Mouse (Mus musculus) left cerebral cortex, postnatal 14 days (tissue): ENCODE data around the gene Stambp. TPM values are rescaled to one million over a fixed set of nuclear protein-coding genes. Genes with fewer than 3 reads are reported as not detected.

Experiments
- DNase-seq, 2 experiments: peaks; one replicate each; pipeline ENCODE4 v3.0.0; 2021 to 2022; ENCODE audit warnings: low spot score in 2 of 2, mixed read lengths in 1 of 2
- intact Hi-C: fragments of 180-260 bp; cut with DNase I; formaldehyde crosslinking; loops from one replicate; pipeline ENCODE4 v1.15.1; 2025
- total RNA-seq, 2 experiments: library from RNA; stranded (reverse); gene quantifications; 2 replicates each; pipeline ENCODE4 v1.2.3; 2021

The Stambp gene
- total RNA-seq, 2 experiments from 2014 or later: 34.0 to 35.3 TPM

DNA sequence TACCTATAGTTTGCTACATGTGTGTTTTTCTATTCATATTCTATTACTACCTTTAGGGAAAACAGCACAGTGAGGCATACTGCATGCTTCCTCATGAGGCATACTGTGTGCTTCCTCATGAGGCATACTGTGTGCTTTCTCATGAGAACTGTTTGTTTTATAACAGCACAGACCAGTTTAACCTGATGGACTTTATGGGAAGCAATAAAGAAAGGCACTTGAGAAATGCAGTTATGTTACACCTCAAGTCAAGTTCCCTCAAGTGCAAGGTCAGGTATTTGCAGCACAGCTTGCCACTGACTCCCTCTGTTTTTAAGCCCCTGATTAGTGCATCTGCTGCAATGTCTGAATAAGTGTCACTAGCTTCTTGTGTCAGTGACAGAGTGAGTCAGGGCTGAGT lies 5.0 kb upstream of the Stambp start:
- intact Hi-C loops: no loop called here
- no peak for DNase-seq

DNA sequence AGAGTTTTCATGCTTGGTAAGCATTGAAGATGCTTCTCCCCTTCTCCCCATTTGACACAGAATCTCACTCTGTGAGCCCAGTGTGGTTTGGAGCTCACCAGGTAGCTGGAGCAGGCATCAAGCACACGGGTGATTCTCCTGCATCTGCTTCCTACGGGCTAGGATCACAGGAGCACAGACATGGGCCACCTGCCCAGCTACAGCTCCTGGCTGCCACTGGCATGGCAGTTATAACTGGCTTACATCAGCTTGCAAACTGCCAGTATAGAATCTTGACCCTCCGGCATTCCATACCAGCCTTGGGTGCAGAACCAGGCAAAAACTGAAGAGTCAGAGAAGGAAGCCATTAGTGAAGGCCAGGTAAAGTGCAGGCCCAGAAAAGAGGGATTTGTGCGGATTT lies 3.1 kb upstream of the Stambp start:
- no peak for DNase-seq
- intact Hi-C loops: no loop called here

DNA sequence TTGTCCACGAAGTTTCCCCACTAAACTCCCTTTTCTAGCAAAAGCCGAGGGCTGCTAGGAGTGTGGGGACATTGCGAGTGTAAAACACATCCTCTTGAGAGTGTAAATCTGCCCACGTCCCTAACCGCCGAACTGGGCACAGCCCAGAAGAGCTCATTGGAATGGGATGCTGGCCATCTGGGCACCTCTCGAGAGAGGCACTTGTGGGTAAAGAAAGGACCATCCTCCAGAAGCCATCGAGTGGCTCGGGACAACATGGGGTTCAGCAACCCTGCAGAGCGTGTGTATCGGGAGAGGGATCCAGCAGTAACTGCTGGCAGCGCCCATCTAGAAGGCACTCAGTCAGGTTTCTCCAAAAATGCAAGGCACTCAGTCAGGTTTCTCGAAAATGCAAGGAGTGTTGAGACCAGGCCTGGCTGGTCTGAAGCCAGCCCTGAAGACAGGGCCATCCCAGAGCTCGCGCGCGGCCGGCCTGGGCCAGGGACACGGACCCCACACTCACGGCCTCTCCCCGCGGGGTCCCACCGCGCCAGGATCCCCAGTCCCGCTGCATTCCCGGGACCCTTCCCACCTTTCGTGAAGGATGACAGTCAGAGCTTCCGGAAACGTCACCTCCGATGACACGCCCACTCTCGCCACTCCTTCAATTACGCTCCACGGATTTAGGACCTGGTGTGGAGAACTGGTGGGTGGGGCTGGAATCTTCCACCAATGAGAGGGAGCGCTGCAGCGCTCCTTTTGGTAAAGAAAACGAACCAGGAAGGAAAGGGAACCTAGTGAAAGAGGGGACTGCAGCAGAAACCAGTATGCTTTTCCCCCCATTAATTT lies 475 bp downstream of the Stambp start:
- peak; percentile 93 to 94 for DNase-seq
- intact Hi-C loops: no loop called here

DNA sequence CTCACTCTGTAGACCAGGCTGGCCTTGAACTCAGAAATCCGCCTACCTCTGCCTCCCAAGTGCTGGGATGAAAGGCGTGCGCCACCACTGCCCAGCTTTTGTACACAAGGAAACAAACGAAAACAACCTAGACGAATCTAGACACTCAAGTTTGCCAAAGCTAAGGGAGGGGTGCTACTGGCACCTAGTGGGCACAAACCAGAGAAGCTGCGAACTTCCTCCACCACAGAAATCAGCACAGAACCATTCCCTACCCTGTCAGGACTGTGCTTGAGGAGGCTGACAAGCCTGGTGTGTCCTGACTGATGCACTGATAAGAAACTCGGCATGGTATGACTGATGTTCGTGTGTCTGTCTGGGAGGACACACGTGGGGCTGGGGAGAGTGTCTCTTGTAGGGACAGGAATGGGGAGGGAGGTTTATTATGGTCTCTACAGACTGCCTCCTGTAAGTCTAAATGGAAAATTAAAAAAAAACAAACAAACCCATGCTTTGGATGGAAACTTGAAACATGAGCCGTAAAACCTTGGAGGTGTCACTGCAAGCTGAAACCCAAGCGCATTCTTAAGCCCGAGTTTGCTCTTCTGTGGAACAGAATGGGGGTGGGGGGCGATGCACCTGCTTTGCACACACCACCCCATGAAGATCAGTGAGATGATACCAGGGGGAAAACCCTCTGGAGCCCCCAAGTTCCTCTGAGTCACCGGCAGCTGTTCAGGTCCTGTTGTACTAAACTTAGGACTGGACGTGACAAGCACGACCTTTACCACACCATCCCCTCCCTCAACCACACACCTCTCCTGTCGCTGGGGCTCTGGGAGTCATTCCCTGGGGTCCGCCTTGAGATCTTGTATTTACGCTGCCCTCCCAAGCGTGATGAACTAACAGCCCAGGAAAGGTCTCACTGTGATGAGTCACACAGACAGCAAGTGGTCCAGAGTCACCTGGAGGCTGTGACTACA lies 3.3 kb downstream of the Stambp start:
- intact Hi-C loops: loop anchor here (5.0 kb wide), 1 partner anchor 212 kb away; no protein-coding TSS in a partner anchor
- DNase-seq: peak; percentile 36 to 46

DNA sequence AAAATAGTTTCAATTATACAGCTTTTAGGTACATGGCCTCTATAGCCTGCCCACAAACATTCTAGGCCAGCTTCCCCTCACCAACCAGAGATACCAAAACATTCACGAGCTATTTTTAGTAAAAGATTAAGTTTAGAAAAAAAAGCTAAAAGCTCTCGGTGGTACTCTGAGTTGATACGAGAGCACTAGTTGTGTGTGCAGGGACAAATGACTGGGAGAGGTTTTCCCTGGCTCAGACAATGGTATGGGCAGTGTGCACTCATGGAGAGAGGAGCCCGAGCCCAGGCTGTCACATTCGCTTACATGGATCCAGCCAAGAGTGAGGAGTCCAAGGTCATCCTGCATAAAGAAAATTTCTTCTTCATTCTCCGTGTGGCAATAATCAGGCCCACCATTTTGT lies 16.6 kb downstream of the Stambp start:
- intact Hi-C loops: no loop called here

DNA sequence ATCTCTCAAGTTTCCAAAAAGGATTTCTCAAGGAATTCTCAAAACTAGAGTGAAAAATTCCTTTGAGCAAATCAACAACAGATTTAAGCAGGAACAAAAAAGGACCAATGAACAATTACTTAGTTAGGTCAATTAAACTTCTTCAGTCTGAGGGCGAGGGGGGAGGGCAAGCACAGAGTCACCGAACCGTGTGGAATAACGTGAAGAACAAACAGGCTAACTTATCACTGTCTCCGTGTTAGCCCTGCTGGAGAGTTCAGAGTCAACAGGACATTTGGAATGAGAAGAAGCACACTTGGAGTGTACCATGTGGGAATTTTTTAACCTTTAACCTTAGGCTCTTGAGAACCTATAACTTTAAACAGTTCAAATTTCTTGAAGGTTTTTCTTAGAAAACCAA lies 24.2 kb downstream of the Stambp start:
- intact Hi-C loops: no loop called here

More for the DNA sequence above, 16.6 kb downstream of the Stambp start:
- DNase-seq: no peak

DNA sequence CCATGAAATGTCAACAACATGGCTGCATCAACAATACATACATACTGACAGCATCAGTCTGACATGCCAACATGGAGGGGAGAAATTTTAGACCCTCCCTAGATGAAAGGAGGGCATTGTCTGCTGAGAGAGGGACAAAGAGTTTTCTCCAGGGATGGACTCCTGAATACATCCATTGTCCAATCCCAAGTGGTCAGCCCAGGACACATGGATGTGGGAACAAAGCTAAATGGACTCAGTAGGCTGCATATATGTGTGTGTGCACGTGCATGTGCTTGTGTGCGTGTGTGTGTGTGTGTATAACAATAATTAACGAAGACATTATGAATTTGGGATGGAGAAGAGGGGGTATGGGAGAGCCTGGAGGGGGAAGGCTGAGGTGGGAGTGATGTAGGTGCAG lies 26.8 kb downstream of the Stambp start:
- DNase-seq: no peak
- intact Hi-C loops: no loop called here

More for the DNA sequence above, 24.2 kb downstream of the Stambp start:
- no peak for DNase-seq

DNA sequence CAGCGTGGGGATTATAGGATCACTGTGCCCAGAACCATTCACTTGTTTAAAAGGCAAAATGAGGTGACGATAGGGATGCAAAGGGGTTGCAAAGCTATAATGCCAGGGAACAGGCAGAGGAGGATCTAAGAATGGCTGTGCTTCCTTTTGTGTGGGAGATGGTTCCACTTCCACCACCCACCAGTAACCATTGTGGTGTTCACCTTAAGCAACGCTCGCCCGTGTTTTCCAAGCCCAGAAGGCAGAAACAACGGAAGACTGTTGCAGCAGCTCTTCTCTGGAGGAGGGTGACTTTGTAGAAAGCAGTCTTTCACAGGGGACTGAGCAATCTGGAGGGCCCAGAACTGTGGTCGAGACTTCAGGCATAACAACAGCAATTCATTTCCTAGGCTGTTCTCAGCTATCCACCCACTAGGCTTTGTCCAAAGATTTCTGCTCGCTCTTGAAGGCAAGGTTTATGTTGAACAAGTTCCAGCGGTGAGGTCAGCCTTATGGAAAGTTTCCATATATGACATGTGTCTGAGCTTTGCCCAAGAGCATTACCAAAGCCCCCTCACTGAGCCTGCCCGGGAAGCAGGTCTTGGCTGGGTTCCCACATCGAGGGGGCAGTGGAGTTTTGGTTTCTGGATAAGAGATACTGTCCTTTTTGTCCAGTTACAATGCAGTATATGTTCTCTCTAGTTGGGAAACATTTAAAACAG lies 30.6 kb downstream of the Stambp start:
- intact Hi-C loops: no loop called here
- peak; percentile 33 to 37 for DNase-seq

DNA sequence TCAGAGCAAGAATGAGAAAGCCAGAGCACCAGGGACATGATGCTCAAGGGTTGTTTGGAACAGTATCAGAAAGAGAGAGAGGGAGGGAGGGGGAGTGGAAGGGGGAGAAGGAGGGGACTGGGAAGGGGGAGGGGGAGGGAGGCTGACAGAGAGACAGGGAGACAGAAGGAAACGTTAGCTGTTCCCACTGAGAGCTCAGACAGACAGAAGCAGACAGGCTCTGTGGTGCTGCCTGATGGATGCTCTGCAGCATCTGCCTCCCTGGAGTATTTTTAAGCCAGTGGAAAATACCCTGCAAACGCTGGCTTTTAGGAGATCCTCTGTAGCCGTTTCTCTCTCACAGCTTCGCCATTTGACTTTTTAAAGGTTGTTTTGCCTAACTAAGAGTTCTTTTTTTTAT lies 32.5 kb downstream of the Stambp start:
- peak; percentile 36 to 59 for DNase-seq
- intact Hi-C loops: no loop called here

DNA sequence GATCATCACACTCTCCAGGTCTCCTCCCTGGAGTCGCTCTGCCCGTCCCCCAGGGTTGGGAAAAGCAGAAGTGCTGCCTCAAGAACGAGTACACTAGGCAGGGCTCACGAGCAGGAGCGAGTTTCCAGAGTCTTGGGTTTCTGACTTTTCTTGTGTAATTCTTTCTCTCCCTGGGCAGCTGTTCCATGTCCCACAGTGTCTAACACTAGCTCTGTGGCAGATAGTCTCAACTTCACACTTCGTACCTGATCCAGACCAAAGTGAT lies 35.8 kb downstream of the Stambp start:
- DNase-seq: no peak
- intact Hi-C loops: no loop called here

DNA sequence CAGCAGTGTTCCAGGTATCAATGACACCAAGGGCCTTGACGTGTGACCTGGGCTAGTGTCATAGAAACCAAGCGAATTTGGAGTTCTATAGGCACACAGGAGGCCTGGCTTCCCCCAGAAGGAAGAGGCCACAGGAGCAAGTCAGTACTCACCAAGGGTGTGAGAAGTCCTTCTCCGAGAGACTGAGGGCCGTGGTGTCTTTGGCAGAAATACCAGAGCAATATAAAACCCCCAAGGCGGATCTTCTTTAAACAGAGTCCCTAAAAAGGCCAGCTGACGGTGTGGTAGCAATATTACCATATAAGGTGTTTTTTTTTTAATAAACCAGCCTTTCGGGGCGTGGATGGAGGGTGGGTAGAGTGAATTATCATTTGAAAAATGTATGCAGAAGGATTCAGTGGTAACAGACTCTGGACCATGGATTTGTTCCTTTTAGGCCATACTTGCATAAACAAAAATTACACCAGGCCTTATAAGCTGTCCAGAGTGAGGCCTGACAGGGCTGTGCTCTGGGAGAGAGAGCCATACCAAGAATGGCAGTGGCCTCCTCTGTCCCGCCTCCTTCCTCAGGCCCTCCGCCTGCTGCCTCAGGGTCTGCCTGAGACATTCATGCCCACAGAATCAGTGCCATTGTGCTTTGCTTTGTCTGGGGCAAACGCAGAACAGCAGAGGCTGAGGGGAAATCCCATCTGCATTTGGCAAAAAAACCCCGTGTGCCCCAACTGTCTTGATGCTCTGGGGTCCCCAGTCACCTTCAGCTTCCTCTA lies 36.3 kb downstream of the Stambp start, which contains the start of gene Actg2:
TSS of gene Actg2 (minus strand) at position 238 of the 767 bp plus-strand sequence.
- intact Hi-C loops: no loop called here
- DNase-seq: no peak

DNA sequence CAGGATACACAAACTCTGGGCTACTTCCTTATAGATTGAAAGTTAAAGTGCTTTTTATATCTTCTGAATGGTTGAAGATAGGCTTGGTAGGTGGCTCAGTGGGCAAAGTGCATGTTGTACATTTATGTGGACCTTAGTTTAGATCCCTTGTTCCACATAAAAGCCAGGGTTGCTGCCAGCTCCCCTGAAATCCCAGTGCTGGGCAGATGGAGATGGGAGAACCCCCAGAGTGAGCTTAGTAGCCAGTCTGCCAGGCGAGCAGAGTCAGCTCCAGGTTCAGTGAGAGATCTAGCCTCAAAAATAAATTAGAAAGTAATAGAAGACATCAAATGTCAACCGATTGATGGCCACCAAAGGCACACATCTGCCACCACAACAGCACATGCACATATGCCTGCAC lies 39.9 kb downstream of the Stambp start:
- intact Hi-C loops: no loop called here
- no peak for DNase-seq

DNA sequence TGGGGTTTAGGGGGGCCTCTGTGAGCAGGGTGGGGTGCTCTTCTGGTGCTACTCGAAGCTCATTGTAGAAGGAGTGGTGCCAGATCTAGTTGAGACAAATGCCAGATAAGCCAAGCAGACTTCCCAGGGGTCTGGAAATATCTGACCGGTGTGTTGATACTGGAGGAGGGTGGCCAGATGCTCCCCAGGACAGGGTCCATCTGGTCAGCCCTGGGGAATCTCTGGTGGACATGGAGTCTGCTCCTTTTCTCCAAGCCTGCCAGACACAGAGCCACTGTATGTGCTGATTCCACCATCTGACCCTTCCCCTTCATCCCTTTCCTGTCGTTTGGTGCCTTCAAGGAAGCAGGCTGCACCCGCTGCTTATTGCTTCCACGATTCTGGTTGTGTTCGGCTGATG lies 49.3 kb downstream of the Stambp start:
- no peak for DNase-seq
- intact Hi-C loops: no loop called here

DNA sequence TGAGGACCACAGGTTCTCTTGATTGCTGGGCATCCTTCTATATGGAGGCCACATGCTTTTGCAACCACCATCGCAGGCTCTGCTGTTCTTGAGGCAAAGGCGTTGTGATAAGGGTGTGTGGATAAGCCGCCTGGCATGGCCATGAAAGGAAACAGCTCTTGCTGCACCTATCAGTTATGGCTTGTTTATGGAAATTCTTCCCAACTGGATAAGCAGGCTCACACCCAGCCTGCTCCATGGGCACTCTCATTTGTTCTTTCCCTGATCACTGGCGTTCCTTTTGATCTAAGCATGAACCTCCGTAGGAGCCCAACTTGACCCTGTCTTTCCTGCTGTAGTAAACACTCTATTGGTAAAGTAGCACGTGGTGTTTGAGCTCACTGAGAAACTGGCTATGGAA lies 50.7 kb downstream of the Stambp start:
- intact Hi-C loops: no loop called here
- DNase-seq: no peak

DNA sequence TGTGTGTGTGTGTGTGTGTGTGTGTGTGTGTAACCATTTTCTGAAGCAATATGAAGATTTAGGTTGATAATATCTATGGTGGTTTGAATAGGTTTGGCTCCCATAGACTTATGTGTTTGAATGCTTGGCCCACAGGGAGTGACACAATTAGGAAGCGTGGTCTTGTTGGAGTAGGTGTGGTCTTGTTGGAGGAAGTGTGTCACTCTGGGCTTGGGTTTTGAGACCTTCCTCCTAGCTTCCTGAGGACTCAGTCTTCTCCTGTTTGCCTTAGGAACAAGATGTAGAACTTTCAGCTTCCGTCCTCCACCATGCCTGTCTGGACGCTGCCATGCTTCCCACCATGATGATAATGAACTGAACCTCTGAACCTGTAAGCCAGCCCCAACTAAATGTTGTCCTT lies 53.9 kb downstream of the Stambp start:
- intact Hi-C loops: no loop called here

DNA sequence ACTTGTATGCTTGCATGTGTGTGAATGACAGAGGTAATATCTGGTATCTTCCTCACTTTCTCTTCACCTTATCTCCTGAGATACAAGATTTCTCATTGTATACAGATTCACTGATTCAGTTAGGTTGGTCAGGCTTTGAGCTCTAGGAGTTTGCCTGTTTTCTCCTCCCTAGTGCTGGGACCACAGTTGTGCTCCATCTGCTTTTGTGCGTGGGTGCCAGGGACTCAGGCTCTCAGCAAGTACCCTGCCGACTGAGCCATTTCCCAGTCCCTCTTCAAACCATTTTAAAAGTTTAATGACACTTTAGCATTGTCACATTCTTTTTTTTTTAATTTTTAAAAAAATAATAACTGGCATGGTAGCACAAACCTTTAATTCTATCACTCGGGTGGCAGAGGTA lies 57.4 kb downstream of the Stambp start:
- DNase-seq: no peak
- intact Hi-C loops: no loop called here

More for the DNA sequence above, 53.9 kb downstream of the Stambp start:
- no peak for DNase-seq

DNA sequence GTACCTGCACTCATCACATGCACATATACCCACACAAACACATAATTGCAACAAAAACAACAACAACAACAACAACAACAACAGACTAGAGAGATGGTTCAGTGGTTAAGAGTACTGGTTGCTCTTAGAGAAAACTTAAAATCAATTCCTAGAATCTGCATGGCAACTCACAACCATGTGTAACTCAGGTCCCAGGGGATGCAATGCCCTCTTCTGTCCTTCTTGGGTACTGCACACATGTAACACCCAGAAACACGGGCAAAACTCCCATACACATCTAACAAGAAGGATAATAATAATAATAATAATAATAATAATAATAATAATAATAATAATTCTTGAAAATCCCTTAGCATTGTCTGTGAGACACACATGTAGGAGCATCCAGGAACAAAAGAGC lies 60.0 kb downstream of the Stambp start:
- intact Hi-C loops: loop anchor here (1.0 kb wide), 1 partner anchor 156 kb away; no protein-coding TSS in a partner anchor
- peak; percentile 76 to 77 for DNase-seq

DNA sequence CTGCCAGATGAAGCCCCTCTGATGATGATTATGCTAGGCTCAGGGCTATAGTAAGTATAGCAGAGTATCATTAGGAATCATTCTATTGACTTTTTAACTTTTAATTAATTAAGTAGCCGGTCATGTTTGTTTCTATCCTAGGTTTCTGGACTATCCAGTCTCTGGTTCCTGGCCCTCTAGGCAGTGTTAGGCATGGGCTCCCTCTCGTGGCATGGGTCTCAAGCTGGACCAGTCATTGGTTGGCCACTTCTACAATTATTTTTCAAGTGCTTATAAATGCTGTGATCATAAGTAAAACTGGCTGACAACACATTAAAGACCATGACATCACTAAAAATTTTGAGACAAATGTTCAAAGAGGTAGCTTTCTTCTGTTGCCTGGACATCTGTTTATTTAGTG lies 62.3 kb downstream of the Stambp start:
- no peak for DNase-seq
- intact Hi-C loops: no loop called here

DNA sequence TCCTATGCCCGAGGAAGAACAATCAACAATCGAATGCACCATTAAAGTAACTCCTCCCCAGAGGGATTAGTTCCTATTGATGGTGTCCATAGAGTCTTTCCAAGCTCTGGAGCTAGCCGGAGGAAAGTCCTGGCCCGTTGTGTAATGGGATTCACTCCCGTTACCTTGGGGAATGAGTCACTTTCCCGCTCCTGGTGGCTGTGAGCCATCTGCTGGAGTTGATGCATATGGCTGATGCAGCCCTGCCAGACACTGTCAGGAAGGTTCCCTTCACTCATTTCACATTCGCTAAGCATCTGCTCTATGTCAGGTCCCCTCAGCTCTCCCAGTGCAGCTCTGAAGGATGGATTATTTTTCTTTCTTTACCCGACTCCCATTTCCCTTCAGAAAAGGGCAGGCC lies 63.1 kb downstream of the Stambp start:
- peak; percentile 67 to 68 for DNase-seq
- intact Hi-C loops: loop anchor here (5.0 kb wide), 1 partner anchor 67 kb away; no protein-coding TSS in a partner anchor
